In the genomic region with DNA sequence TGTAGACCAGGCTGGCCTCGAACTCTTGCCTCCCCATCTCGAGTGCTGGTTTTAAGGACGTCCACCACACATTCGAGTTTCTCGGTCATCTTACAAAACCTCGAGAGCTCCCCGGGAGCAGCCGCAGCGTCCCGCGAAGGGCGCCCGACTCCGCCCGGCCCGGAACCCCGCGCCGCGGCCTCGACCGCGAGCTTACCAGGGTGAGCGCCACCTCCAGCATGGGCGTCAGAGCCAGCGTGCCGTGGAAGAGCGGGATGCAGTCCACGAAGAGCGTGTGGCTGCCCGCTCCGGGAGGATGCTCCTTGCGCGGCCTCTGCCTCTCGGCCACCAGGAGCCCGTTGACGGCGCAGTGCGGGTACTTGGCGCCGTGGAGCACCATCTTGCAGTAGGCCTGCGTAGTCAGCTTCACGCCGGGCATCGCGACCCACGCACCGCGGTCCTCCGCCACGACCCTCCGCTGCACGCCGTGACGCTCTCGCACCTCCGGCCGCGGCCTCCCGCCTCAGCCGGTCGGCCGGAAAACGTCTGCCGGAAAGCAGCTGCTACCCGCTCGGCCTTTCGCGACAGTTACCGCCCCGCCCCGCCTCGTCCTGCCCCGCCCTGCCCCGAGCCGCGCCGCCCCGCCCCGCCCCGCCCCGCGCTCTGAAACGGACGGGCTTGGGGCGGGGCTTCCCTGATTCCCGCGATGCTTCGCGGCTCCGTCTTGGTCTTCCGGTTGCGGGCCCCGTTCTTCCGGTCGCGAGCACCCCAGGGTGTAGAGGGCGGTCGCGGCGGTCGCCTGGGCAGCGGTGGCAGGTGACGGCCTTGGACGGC, we compare ENCODE assay signal across 8 mouse cellular contexts. TPM values are rescaled to one million over a fixed set of nuclear protein-coding genes. Genes with fewer than 3 reads are reported as not detected.
DNase-seq lines count a peak whose midpoint lies in the region; ATAC-seq lines count a peak whose summit lies in the region.

Gene Gm27021 (minus strand): TSS at position 519 of the 813 bp plus-strand sequence.
Gene Cox4i1 (plus strand): TSS at position 662 of the 813 bp plus-strand sequence.

- peak; percentile 83 for DNase-seq in 3T3-L1 (ENCODE audit: low read depth, low spot score)
- DNase-seq in adrenal gland, postnatal 4 days (ENCODE audit: low spot score in 2 of 2) = peak; percentile 83 to 89
- DNase-seq in heart, adult 8-10 months (ENCODE audit: low spot score) = peak; percentile 88
- peak; percentile 90 for DNase-seq in kidney, adult 8-10 months
- DNase-seq in midbrain, embryonic 14.5 days = peak; percentile 97
- DNase-seq in spleen, adult 12 weeks (ENCODE audit: low spot score) = peak; percentile 90

- no peaks in the 10 kb centered on the region for H3K27me3 ChIP-seq in embryonic facial prominence, embryonic 13.5 days
- H3K27me3 ChIP-seq in limb, embryonic 12.5 days = no peaks in the 10 kb centered on the region
- H3K27me3 ChIP-seq in midbrain, embryonic 14.5 days (ENCODE audit: control insufficient read depth, insufficient read depth, low read length) = no peaks in the 10 kb centered on the region

- ATAC-seq in embryonic facial prominence, embryonic 13.5 days (ENCODE audit: insufficient number of reproducible peaks, insufficient read depth, low FRiP score, low TSS enrichment, low read depth) = peak; percentile 82
- ATAC-seq in limb, embryonic 12.5 days (ENCODE audit: insufficient number of reproducible peaks, insufficient read depth, low FRiP score, low TSS enrichment, low read depth) = peak; percentile 81
- ATAC-seq in midbrain, embryonic 14.5 days (ENCODE audit: low FRiP score, low TSS enrichment) = peak; percentile 95

- H3K4me1 ChIP-seq in embryonic facial prominence, embryonic 13.5 days = peaks cover 51% of the 10 kb centered on the region
- H3K4me1 ChIP-seq in limb, embryonic 12.5 days (replicated peaks) = peaks cover 43% of the 10 kb centered on the region
- H3K4me1 ChIP-seq in midbrain, embryonic 14.5 days (ENCODE audit: control insufficient read depth, insufficient read depth, low read length) = peaks cover 25% of the 10 kb centered on the region

- peak within 1 kb of the TSS; percentile 91 for H3K4me2 ChIP-seq in embryonic facial prominence, embryonic 13.5 days
- peak within 1 kb of the TSS; percentile 88 for H3K4me2 ChIP-seq in limb, embryonic 12.5 days
- H3K4me2 ChIP-seq in midbrain, embryonic 14.5 days (ENCODE audit: low read length) = peak within 1 kb of the TSS; percentile 90

- WGBS in embryonic facial prominence, embryonic 13.5 days = under 1% methylated on average over 95 of the region's 105 CpGs
- under 1% methylated on average over 104 of the region's 105 CpGs for WGBS in limb, embryonic 12.5 days
- under 1% methylated on average over 105 of the region's 105 CpGs for WGBS in midbrain, embryonic 14.5 days

- peak within 1 kb of the TSS; percentile 97 for H3K9ac ChIP-seq in embryonic facial prominence, embryonic 13.5 days
- H3K9ac ChIP-seq in limb, embryonic 12.5 days (replicated peaks) = peak within 1 kb of the TSS; percentile 95
- peak within 1 kb of the TSS; percentile 94 for H3K9ac ChIP-seq in midbrain, embryonic 14.5 days (replicated peaks; ENCODE audit: low read length)

- H3K27ac ChIP-seq in embryonic facial prominence, embryonic 13.5 days = peak within 1 kb of the TSS; percentile 88
- peak within 1 kb of the TSS; percentile 89 for H3K27ac ChIP-seq in limb, embryonic 12.5 days
- peak within 1 kb of the TSS; percentile 85 for H3K27ac ChIP-seq in midbrain, embryonic 14.5 days (replicated peaks; ENCODE audit: low read depth, low read length)

- peaks cover 31% of the 10 kb centered on the region for H3K36me3 ChIP-seq in embryonic facial prominence, embryonic 13.5 days
- H3K36me3 ChIP-seq in limb, embryonic 12.5 days = peaks cover 56% of the 10 kb centered on the region
- H3K36me3 ChIP-seq in midbrain, embryonic 14.5 days (ENCODE audit: control insufficient read depth, insufficient read depth, low read length) = peaks cover 28% of the 10 kb centered on the region

- H3K4me3 ChIP-seq in embryonic facial prominence, embryonic 13.5 days = peak within 1 kb of the TSS; percentile 97
- peak within 1 kb of the TSS; percentile 96 for H3K4me3 ChIP-seq in limb, embryonic 12.5 days (replicated peaks)
- H3K4me3 ChIP-seq in midbrain, embryonic 14.5 days (replicated peaks; ENCODE audit: low read depth, low read length) = peak within 1 kb of the TSS; percentile 86

- H3K9me3 ChIP-seq in embryonic facial prominence, embryonic 13.5 days = no peaks in the 10 kb centered on the region
- H3K9me3 ChIP-seq in limb, embryonic 12.5 days = no peaks in the 10 kb centered on the region
- H3K9me3 ChIP-seq in midbrain, embryonic 14.5 days (ENCODE audit: control insufficient read depth, low read length) = no peaks in the 10 kb centered on the region

RNA-seq across cellular contexts. Expression of gene Gm27021, which starts in this region (rescaled TPM):
- total RNA-seq in adrenal gland, postnatal 4 days (2021) = under 1 TPM in 1 of 2 experiments, not detected in 1; 0.56 TPM
- polyA plus RNA-seq in embryonic facial prominence, embryonic 13.5 days (2015; fragmentation: Nextera tagmentation; extraction: Ambion mirVana) = 5.9 and 6.7 TPM in 2 replicates
- total RNA-seq in heart, adult 8-10 months (2022) = not detected
- polyA plus RNA-seq in limb, embryonic 12.5 days (2016; fragmentation: Nextera tagmentation; extraction: Ambion mirVana) = 2.7 and 3.7 TPM in 2 replicates
- polyA plus RNA-seq in midbrain, embryonic 14.5 days (2014; fragmentation: Nextera tagmentation; extraction: Ambion mirVana) = 4.9 and 5.1 TPM in 2 replicates

RNA-seq across cellular contexts. Expression of gene Cox4i1, which starts in this region (rescaled TPM):
- total RNA-seq in adrenal gland, postnatal 4 days (2021) = 1,000 to 10,000 TPM; 1,090 to 1,156 TPM
- 1,017 and 1,050 TPM in 2 replicates for polyA plus RNA-seq in embryonic facial prominence, embryonic 13.5 days (2015; fragmentation: Nextera tagmentation; extraction: Ambion mirVana)
- total RNA-seq in heart, adult 8-10 months (2022) = 1,000 to 10,000 TPM; 4,385 to 5,037 (median 4,791) TPM
- 886 and 916 TPM in 2 replicates for polyA plus RNA-seq in limb, embryonic 12.5 days (2016; fragmentation: Nextera tagmentation; extraction: Ambion mirVana)
- 1,016 and 1,147 TPM in 2 replicates for polyA plus RNA-seq in midbrain, embryonic 14.5 days (2014; fragmentation: Nextera tagmentation; extraction: Ambion mirVana)

Comparison
In these comparisons a context has a peak if more than half of its experiments do, and no peak if none do; other contexts are left out.
1. Peak in every context shown above with its lines: DNase-seq, ATAC-seq, H3K4me3 ChIP-seq and H3K27ac ChIP-seq.